Mouse (Mus musculus): Measurements from ENCODE around the gene Usp37. TPM values are rescaled to one million over a fixed set of nuclear protein-coding genes. Genes with fewer than 3 reads are reported as not detected.
A peak's percentile ranks its signal among the peaks of the same experiment; 100 is the strongest.

Usp37 gene
- 32.2 and 33.0 TPM in 2 replicates for polyA plus RNA-seq (2015; fragmentation: Nextera tagmentation; extraction: Ambion mirVana)

GRCm38 (mm10) chr1:74544184-74544583 lies at the start of gene Usp37:
Usp37 (minus strand) TSS chr1:74544284.
- no peak within 1 kb of the TSS for H3K27ac ChIP-seq (replicated peaks)
- ATAC-seq (replicated peaks) = no peak
- H3K9me3 ChIP-seq = no peaks in the 10 kb centered on the region
- peaks cover 10% of the 10 kb centered on the region for H3K4me1 ChIP-seq
- H3K4me2 ChIP-seq (replicated peaks) = no peak within 1 kb of the TSS; the same call in 1 of the 2 replicates
- H3K27me3 ChIP-seq = no peaks in the 10 kb centered on the region
- H3K36me3 ChIP-seq = no peaks in the 10 kb centered on the region
- no peak within 1 kb of the TSS for H3K9ac ChIP-seq (replicated peaks)
- WGBS = 28% methylated on average over 4 of the region's 4 CpGs
- H3K4me3 ChIP-seq = no peak within 1 kb of the TSS

GRCm38 (mm10) chr1:74587773-74588445 lies 43.8 kb upstream of the Usp37 start, which contains the start of the genes Zfp142 and Bcs1l:
Zfp142 (minus strand) TSS chr1:74588246.
Bcs1l (plus strand) TSS chr1:74588289.
- peak; percentile 99 for ATAC-seq (replicated peaks)
- H3K27ac ChIP-seq (replicated peaks) = peak within 1 kb of the TSS; percentile 91
- peak within 1 kb of the TSS; percentile 69 for H3K4me3 ChIP-seq
- under 1% methylated on average over 48 of the region's 48 CpGs for WGBS
- H3K36me3 ChIP-seq = peaks cover 23% of the 10 kb centered on the region; the same call in 1 of the 2 replicates
- H3K4me2 ChIP-seq (replicated peaks) = peak within 1 kb of the TSS; percentile 81
- no peaks in the 10 kb centered on the region for H3K27me3 ChIP-seq
- H3K9ac ChIP-seq (replicated peaks) = peak within 1 kb of the TSS; percentile 81
- H3K4me1 ChIP-seq = peaks cover 35% of the 10 kb centered on the region
- no peaks in the 10 kb centered on the region for H3K9me3 ChIP-seq

- peak overlapping the region; percentile 91 for H3K27ac ChIP-seq (replicated peaks)
- no peaks in the 10 kb centered on the region for H3K9me3 ChIP-seq
- peaks cover 21% of the 10 kb centered on the region; the same call in 1 of the 2 replicates for H3K36me3 ChIP-seq
- no peak for ATAC-seq (replicated peaks)
- H3K4me1 ChIP-seq = peaks cover 35% of the 10 kb centered on the region
- under 1% methylated on average over 24 of the region's 24 CpGs for WGBS
- H3K4me2 ChIP-seq (replicated peaks) = peak overlapping the region; percentile 81
- no peaks in the 10 kb centered on the region for H3K27me3 ChIP-seq
- peak overlapping the region; percentile 74 for H3K9ac ChIP-seq (replicated peaks)
- peak overlapping the region; percentile 69 for H3K4me3 ChIP-seq
Observed at GRCm38 (mm10) chr1:74587233-74587772, 43.2 kb upstream of the Usp37 start.

- H3K9ac ChIP-seq (replicated peaks) = no peak overlapping the region
- no peak overlapping the region for H3K4me2 ChIP-seq (replicated peaks)
- ATAC-seq (replicated peaks) = no peak
- WGBS = 90% methylated on average over 3 of the region's 3 CpGs
- H3K27ac ChIP-seq (replicated peaks) = no peak overlapping the region
- peaks cover 13% of the 10 kb centered on the region for H3K36me3 ChIP-seq
- no peaks in the 10 kb centered on the region for H3K9me3 ChIP-seq
- no peaks in the 10 kb centered on the region for H3K27me3 ChIP-seq
- peaks cover 35% of the 10 kb centered on the region for H3K4me1 ChIP-seq
- H3K4me3 ChIP-seq = no peak overlapping the region
Observed at GRCm38 (mm10) chr1:74584616-74585398, 40.7 kb upstream of the Usp37 start.

GRCm38 (mm10) chr1:74582621-74583020 lies 38.5 kb upstream of the Usp37 start:
- H3K4me1 ChIP-seq = peaks cover 23% of the 10 kb centered on the region

GRCm38 (mm10) chr1:74569739-74570719 lies 25.9 kb upstream of the Usp37 start:
- no peaks in the 10 kb centered on the region for H3K9me3 ChIP-seq
- no peak overlapping the region for H3K9ac ChIP-seq (replicated peaks)
- ATAC-seq (replicated peaks) = no peak
- H3K36me3 ChIP-seq = peaks cover 93% of the 10 kb centered on the region
- whole genome bisulfite sequencing = 92% methylated on average over 29 of the region's 29 CpGs
- H3K4me1 ChIP-seq = no peaks in the 10 kb centered on the region
- H3K27me3 ChIP-seq = no peaks in the 10 kb centered on the region
- H3K27ac ChIP-seq (replicated peaks) = no peak overlapping the region
- no peak overlapping the region for H3K4me3 ChIP-seq
- H3K4me2 ChIP-seq (replicated peaks) = no peak overlapping the region

More at GRCm38 (mm10) chr1:74582621-74583020, 38.5 kb upstream of the Usp37 start:
- no peak for ATAC-seq (replicated peaks)
- no peak overlapping the region for H3K27ac ChIP-seq (replicated peaks)
- WGBS = 83% methylated on average over 3 of the region's 3 CpGs
- H3K4me3 ChIP-seq = no peak overlapping the region
- no peak overlapping the region for H3K4me2 ChIP-seq (replicated peaks)
- peaks cover 32% of the 10 kb centered on the region for H3K36me3 ChIP-seq
- no peaks in the 10 kb centered on the region for H3K9me3 ChIP-seq
- no peaks in the 10 kb centered on the region for H3K27me3 ChIP-seq
- no peak overlapping the region for H3K9ac ChIP-seq (replicated peaks)

- no peak overlapping the region for H3K9ac ChIP-seq (replicated peaks)
- no peak for ATAC-seq (replicated peaks)
- H3K9me3 ChIP-seq = no peaks in the 10 kb centered on the region
- H3K27ac ChIP-seq (replicated peaks) = no peak overlapping the region
- no peak overlapping the region for H3K4me2 ChIP-seq (replicated peaks)
- 71% methylated on average over 6 of the region's 6 CpGs for WGBS
- no peak overlapping the region for H3K4me3 ChIP-seq
- H3K4me1 ChIP-seq = no peaks in the 10 kb centered on the region
- peaks cover 67% of the 10 kb centered on the region for H3K36me3 ChIP-seq
- H3K27me3 ChIP-seq = no peaks in the 10 kb centered on the region
Observed at GRCm38 (mm10) chr1:74565834-74566233, 21.8 kb upstream of the Usp37 start.

- ATAC-seq (replicated peaks) = no peak
- H3K27ac ChIP-seq (replicated peaks) = no peak overlapping the region
- 87% methylated on average over 5 of the region's 5 CpGs for WGBS
Observed at GRCm38 (mm10) chr1:74559061-74559460, 15.0 kb upstream of the Usp37 start.

GRCm38 (mm10) chr1:74542451-74542961 lies 1.6 kb downstream of the Usp37 start, which contains the start of gene Plcd4:
Plcd4 (plus strand) TSS chr1:74542888.
- Histone ChIP-seq H3K9me3 (no peaks in the 10 kb centered on the region), H3K36me3 (no peaks in the 10 kb centered on the region), H3K27me3 (no peaks in the 10 kb centered on the region), H3K4me3 (peak within 1 kb of the TSS; percentile 21), H3K27ac (replicated peaks) (peak within 1 kb of the TSS; percentile 41), H3K4me1 (peaks cover 10% of the 10 kb centered on the region), H3K9ac (replicated peaks) (0 out of 2 replicates have a peak within 1 kb of the TSS, but pooled peaks have one; percentile 5), H3K4me2 (replicated peaks) (peak within 1 kb of the TSS; percentile 34)
- 4% methylated on average over 5 of the region's 6 CpGs for WGBS
- ATAC-seq (replicated peaks) = peak; percentile 58; the same call in 1 of the 2 replicates

More at GRCm38 (mm10) chr1:74559061-74559460, 15.0 kb upstream of the Usp37 start:
- Histone ChIP-seq H3K27me3 (no peaks in the 10 kb centered on the region), H3K4me2 (replicated peaks) (no peak overlapping the region), H3K4me1 (no peaks in the 10 kb centered on the region), H3K9me3 (no peaks in the 10 kb centered on the region), H3K36me3 (peaks cover 5% of the 10 kb centered on the region; the same call in 1 of the 2 replicates), H3K4me3 (no peak overlapping the region), H3K9ac (replicated peaks) (no peak overlapping the region)

GRCm38 (mm10) chr1:74538650-74539049 lies 5.4 kb downstream of the Usp37 start:
- Histone ChIP-seq H3K4me3 (no peak overlapping the region), H3K9me3 (no peaks in the 10 kb centered on the region), H3K9ac (replicated peaks) (no peak overlapping the region), H3K27ac (replicated peaks) (no peak overlapping the region), H3K27me3 (no peaks in the 10 kb centered on the region), H3K4me2 (replicated peaks) (no peak overlapping the region), H3K36me3 (no peaks in the 10 kb centered on the region), H3K4me1 (peaks cover 10% of the 10 kb centered on the region)
- ATAC-seq (replicated peaks) = no peak

GRCm38 (mm10) chr1:74528589-74528988 lies 15.5 kb downstream of the Usp37 start:
- no peaks in the 10 kb centered on the region for H3K27me3 ChIP-seq
- no peak overlapping the region for H3K27ac ChIP-seq (replicated peaks)
- H3K4me1 ChIP-seq = no peaks in the 10 kb centered on the region
- no peak for ATAC-seq (replicated peaks)
- no peak overlapping the region for H3K4me3 ChIP-seq
- WGBS = 93% methylated on average over 7 of the region's 7 CpGs
- H3K36me3 ChIP-seq = peaks cover 79% of the 10 kb centered on the region
- H3K4me2 ChIP-seq (replicated peaks) = no peak overlapping the region
- H3K9ac ChIP-seq (replicated peaks) = no peak overlapping the region
- H3K9me3 ChIP-seq = no peaks in the 10 kb centered on the region

Data from forebrain, embryonic 15.5 days (tissue).